Mouse (Mus musculus) midbrain, embryonic 15.5 days (tissue): ENCODE measurements around the gene Atp2b4. TPM values are rescaled to one million over a fixed set of nuclear protein-coding genes. Genes with fewer than 3 reads are reported as not detected.

Experiments
- ATAC-seq: fragments of 200-750 bp; cut with Nextera tagmentation; replicated peaks from 2 replicates; pipeline ENCODE4 v1.8.0; 2017; ENCODE audit warnings: moderate TSS enrichment
- H3K27ac ChIP-seq: fragments of 300-500 bp; sonication (generic); 2 replicates; pipeline ENCODE4 v1.5.1; 2015; ENCODE audit warnings: mild to moderate bottlenecking, inconsistent platforms
- H3K27me3 ChIP-seq: fragments of 300-500 bp; sonication (generic); replicated peaks from 2 replicates; pipeline ENCODE4 v1.6.1; 2015; ENCODE audit warnings: inconsistent platforms
- H3K36me3 ChIP-seq: fragments of 300-500 bp; sonication (generic); replicated peaks from 2 replicates; pipeline ENCODE4 v1.6.1; 2015; ENCODE audit warnings: inconsistent platforms
- H3K4me1 ChIP-seq: fragments of 300-500 bp; sonication (generic); 2 replicates; pipeline ENCODE4 v1.6.1; 2015; ENCODE audit warnings: inconsistent platforms
- H3K4me2 ChIP-seq: fragments of 300-500 bp; sonication (generic); 2 replicates; pipeline ENCODE4 v1.6.1; 2015; ENCODE audit warnings: inconsistent platforms, mild to moderate bottlenecking, moderate library complexity
- H3K4me3 ChIP-seq: fragments of 300-500 bp; sonication (generic); 2 replicates; pipeline ENCODE4 v1.5.1; 2015; ENCODE audit warnings: mild to moderate bottlenecking, inconsistent platforms
- H3K9ac ChIP-seq: fragments of 300-500 bp; sonication (generic); 2 replicates; pipeline ENCODE4 v1.6.1; 2015; ENCODE audit warnings: mild to moderate bottlenecking, inconsistent platforms
- H3K9me3 ChIP-seq: fragments of 300-500 bp; sonication (generic); 2 replicates; pipeline ENCODE4 v1.6.1; 2016; ENCODE audit warnings: inconsistent platforms
- WGBS: fragments of 180-500 bp; shearing (Covaris S2); methylation state at CpG from one replicate; pipeline ENCODE4 v1.1.7; 2015; ENCODE audit warnings: mixed read lengths; 5-methylcytosine and 5-hydroxymethylcytosine counted together
- polyA plus RNA-seq: library from polyadenylated mRNA; unstranded; fragments of >200 nt; fragmentation: Nextera tagmentation; extraction: Ambion mirVana; gene quantifications from 2 replicates; pipeline ENCODE4 v1.2.1, GENCODE M21; 2015

Atp2b4 gene
- polyA plus RNA-seq, 1 experiment from 2014 or later, result 11.6 TPM

DNA sequence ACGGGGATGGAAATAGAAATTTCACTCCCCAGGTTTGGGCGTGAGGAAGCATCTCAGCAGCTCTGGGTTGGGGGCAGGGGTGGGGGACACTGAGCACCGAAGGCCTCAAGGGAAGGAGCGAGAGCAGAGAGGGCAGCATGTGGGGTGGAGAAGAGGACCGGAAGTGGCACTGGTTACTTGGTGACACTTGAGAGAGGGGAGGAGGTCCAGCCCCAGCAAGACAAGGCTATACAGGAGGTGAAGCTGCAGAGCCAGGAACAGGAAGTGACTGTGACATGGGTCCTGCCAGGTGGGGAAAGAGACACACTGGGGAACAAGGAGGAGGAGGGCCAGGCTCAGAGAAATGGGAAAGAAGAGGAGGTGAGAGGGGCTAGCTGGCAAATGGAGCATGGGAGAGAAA lies 20.3 kb upstream of the Atp2b4 start:
- Histone ChIP-seq H3K9me3 (no peaks in the 10 kb centered on the region), H3K36me3 (no peaks in the 10 kb centered on the region), H3K9ac (no peak overlapping the region), H3K27ac (no peak overlapping the region), H3K27me3 (no peaks in the 10 kb centered on the region), H3K4me3 (no peak overlapping the region), H3K4me1 (peaks cover 11% of the 10 kb centered on the region), H3K4me2 (no peak overlapping the region)
- ATAC-seq, result no peak
- 56% methylated on average over 5 of the region's 5 CpGs for WGBS

DNA sequence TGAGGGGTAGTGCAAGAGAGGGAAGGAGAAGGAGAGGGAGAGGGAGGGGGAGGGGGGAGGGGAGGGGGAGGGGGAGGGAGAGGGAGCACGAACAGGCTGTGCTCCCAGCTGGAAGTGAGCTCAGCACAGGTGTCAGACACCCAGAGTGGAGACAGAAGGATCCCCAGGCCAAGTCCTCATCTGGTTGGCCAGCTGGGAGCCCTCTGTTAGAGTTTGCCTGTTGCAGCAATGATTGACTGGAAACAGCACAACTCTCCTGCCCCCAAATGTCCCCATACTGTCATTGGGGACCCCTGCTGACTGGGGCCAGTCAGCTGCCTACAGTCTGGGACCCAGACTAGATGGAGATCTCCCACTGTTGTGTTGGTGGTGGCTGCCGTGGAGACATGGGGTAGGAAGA lies 19.3 kb upstream of the Atp2b4 start:
- H3K27ac ChIP-seq, result no peak overlapping the region
- H3K4me1 ChIP-seq, result peaks cover 2% of the 10 kb centered on the region
- H3K27me3 ChIP-seq, result no peaks in the 10 kb centered on the region
- no peak for ATAC-seq
- H3K4me3 ChIP-seq, result no peak overlapping the region
- no peak overlapping the region for H3K4me2 ChIP-seq
- no peaks in the 10 kb centered on the region for H3K9me3 ChIP-seq
- H3K9ac ChIP-seq, result no peak overlapping the region
- WGBS, result 58% methylated on average over 1 of the region's 2 CpGs
- H3K36me3 ChIP-seq, result no peaks in the 10 kb centered on the region

DNA sequence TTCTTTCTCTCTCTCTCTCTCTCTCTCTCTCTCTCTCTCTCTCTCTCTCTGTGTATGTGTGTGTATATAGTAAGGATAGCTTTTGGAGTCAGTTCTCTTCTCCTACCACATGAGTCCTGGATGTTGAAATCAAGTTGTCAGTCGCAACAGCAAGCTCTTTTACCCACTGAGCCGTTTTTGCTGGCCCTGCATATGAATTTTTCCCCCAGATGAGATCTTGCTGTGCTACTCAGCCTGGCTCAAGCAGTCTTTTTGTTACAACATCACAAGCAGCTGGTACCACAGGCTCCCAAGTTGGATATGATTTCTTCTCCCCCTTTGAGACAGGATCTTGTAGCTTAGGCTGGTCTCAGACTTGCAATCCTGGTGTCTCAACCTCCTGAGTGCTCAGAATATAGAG lies 17.7 kb upstream of the Atp2b4 start:
- no peak overlapping the region for H3K4me3 ChIP-seq
- no peaks in the 10 kb centered on the region for H3K27me3 ChIP-seq
- no peak overlapping the region for H3K27ac ChIP-seq
- no peak overlapping the region for H3K9ac ChIP-seq
- no peak for ATAC-seq
- no peak overlapping the region for H3K4me2 ChIP-seq
- H3K36me3 ChIP-seq, result no peaks in the 10 kb centered on the region
- H3K4me1 ChIP-seq, result no peaks in the 10 kb centered on the region
- no peaks in the 10 kb centered on the region for H3K9me3 ChIP-seq
- 88% methylated on average over 2 of the region's 2 CpGs for WGBS

DNA sequence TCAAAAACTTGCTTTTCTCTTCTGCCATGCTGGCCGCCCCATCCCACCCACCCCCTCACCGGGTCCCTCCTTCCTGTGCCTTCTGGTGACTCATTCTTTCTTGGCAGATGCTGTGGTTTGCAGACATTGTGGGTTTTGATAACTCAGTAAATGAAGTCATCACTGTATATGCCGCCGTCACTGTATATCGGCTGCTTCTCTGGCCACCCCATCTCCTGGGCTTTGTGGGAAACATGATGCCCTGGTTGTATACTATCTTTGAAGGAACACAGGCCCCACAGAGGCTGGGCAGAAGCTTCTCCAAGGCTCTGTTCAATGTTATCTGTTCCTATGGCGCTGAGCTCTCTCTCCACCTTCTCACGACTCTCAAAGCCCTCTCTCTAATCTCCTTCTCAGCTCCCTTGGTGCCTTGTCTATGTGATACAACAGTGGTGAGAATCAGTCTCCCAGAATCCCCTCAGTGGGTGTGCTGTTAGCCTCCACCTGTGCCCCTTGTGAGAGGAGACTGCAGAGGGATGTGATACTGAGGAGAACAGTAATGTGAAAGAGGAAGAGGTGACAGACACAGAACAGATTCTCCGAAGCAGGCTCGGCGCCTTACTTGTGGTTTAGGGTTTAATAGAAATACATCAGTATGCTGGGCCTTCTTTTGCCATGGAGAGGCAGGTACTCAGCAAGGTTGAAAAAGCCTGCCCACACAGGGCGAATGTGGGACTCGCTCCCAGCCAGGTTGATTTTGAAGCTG lies 15.1 kb upstream of the Atp2b4 start:
- Histone ChIP-seq H3K27me3 (no peaks in the 10 kb centered on the region), H3K36me3 (no peaks in the 10 kb centered on the region), H3K27ac (no peak overlapping the region), H3K9me3 (no peaks in the 10 kb centered on the region), H3K4me2 (no peak overlapping the region), H3K9ac (no peak overlapping the region), H3K4me1 (no peaks in the 10 kb centered on the region), H3K4me3 (no peak overlapping the region)
- no peak for ATAC-seq
- 76% methylated on average over 12 of the region's 12 CpGs for WGBS

DNA sequence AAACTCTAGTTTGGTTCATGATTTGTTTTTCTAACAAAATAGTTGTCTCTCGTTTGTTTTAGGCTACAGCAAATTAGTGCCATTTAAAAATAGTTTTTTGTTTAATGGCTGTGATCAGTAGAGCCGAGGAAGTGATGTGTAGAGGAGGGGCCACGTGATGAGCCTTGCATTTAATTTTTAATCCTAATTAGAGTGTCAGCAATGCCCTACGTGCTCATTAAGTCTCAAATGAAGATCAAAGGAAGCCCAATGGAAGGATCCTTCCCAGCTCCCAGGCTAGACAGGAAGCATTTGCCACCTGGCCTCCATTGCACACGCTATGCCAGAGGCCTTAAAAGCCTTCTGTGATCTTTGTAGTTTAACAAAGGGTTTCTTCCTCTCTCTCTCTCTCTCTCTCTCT lies 8.5 kb upstream of the Atp2b4 start:
- H3K27ac ChIP-seq, result no peak overlapping the region
- H3K36me3 ChIP-seq, result no peaks in the 10 kb centered on the region
- no peak overlapping the region for H3K4me3 ChIP-seq
- H3K9me3 ChIP-seq, result no peaks in the 10 kb centered on the region
- H3K27me3 ChIP-seq, result no peaks in the 10 kb centered on the region
- ATAC-seq, result no peak
- H3K4me1 ChIP-seq, result no peaks in the 10 kb centered on the region
- 56% methylated on average over 5 of the region's 5 CpGs for WGBS
- H3K9ac ChIP-seq, result no peak overlapping the region
- H3K4me2 ChIP-seq, result no peak overlapping the region

DNA sequence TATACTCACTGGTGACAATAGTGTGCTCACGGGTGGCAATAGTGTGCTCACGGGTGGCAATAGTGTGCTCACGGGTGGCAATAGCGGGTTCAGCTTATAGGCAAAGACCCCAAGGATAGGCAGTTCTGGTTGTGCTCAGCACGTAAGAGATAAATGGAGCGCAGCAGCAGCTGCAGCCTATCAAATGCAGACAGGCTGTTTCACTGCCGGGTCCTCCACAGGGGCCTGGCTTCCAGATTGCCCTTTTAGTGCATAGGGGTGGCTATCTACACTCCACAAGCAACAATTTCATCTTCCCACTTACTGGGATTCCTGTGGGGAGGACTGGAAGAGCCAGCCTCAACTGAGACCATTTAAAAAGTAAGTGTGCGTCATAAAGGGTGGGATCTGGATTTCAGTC lies 7.2 kb upstream of the Atp2b4 start:
- H3K27ac ChIP-seq, result no peak overlapping the region
- ATAC-seq, result no peak
- H3K4me1 ChIP-seq, result no peaks in the 10 kb centered on the region
- H3K36me3 ChIP-seq, result no peaks in the 10 kb centered on the region
- no peak overlapping the region for H3K4me2 ChIP-seq
- no peak overlapping the region for H3K9ac ChIP-seq
- H3K9me3 ChIP-seq, result no peaks in the 10 kb centered on the region
- H3K4me3 ChIP-seq, result no peak overlapping the region
- no peaks in the 10 kb centered on the region for H3K27me3 ChIP-seq
- WGBS, result 91% methylated on average over 8 of the region's 8 CpGs

DNA sequence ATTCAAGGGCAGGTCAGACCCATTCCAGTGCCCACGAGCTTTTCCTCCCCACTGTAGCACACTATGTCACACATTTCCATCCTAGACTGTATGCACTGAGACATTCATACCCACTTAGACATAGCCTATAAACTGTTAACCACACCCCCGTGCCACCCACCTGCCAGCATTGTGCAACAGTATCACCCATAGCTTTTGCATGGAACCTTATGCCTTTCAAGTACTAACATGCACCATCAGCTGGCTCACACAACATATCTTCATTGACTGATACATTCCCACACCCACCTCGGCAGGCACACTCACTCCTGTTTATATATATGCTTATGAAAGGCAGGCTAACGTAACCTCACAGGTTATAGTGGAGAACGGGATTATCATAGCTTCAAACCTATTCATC lies 902 bp upstream of the Atp2b4 start:
- Histone ChIP-seq H3K36me3 (no peaks in the 10 kb centered on the region), H3K27me3 (0 out of 2 replicates have a peak, but pooled peaks cover 4% of the 10 kb centered on the region), H3K4me3 (no peak overlapping the region), H3K4me1 (peaks cover 33% of the 10 kb centered on the region), H3K27ac (no peak overlapping the region), H3K9me3 (no peaks in the 10 kb centered on the region), H3K9ac (no peak overlapping the region), H3K4me2 (peak overlapping the region; percentile 95; the same call in 1 of the 2 replicates)
- no peak for ATAC-seq
- WGBS, result 69% methylated on average over 5 of the region's 5 CpGs

DNA sequence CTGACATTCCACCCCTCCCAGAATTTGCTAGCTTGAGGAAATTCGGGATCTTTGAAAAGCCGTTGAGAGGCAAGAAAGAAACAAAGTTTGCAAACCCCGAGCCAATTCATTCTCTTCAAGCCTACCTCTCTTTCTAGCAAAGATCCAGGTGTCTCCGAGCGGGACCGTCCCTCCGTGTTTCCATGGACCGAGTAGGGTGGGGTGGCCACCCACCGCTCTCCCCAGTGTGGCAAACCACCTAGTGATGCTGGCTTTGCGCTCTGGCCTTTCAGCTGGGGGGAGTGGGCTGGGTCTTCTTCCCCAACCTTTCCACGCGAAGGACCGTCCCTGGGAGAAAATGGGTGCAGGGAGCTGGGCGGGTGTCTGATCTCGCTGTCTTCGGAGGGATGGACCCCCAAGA lies 329 bp downstream of the Atp2b4 start:
- no peaks in the 10 kb centered on the region for H3K36me3 ChIP-seq
- no peak; the same call in none of the 2 replicates for ATAC-seq
- H3K4me1 ChIP-seq, result peaks cover 33% of the 10 kb centered on the region
- H3K27ac ChIP-seq, result 0 out of 2 replicates have a peak overlapping the region, but pooled peaks have one; percentile 5
- peak overlapping the region; percentile 52 for H3K4me3 ChIP-seq
- peak overlapping the region; percentile 44 for H3K9ac ChIP-seq
- H3K9me3 ChIP-seq, result no peaks in the 10 kb centered on the region
- WGBS, result under 1% methylated on average over 16 of the region's 16 CpGs
- H3K4me2 ChIP-seq, result peak overlapping the region; percentile 95
- H3K27me3 ChIP-seq, result 0 out of 2 replicates have a peak, but pooled peaks cover 4% of the 10 kb centered on the region

DNA sequence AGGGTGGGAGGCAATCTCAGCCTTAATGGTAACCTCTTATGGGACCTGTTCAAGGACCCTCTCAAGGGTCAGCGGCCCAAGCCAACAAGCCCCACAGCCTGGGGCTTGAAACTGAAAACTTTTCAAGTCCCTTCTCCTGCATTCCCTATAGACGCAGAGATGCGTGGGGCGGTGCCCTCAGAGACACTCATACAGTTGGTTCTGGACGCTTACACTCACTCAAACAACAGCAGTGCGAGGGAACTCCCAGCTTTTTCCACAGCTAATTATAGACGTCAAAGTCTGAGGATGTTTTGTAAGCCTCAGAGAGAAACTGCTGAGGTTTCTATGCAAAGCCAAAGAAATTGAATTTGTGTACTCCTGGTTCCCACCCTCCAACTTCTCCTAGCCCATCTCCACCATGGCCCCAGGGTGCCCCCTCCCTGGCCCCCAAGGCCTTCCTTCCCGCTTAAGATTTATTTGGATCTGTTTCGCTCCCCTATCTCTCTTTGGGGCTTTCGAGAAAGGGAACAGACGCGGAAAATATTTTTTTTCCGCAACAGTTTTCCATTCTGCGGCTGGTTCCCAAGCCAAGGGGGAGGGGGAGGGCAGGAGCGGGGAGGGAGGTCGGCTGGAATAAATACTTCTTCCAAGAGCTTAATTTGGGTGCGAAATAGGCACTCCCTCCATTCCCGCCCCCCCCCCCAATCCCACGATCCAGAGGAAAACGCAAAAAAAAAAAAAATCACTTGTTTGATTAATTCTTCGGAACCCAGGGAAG lies 975 bp downstream of the Atp2b4 start:
- Histone ChIP-seq H3K27me3 (0 out of 2 replicates have a peak, but pooled peaks cover 4% of the 10 kb centered on the region), H3K36me3 (no peaks in the 10 kb centered on the region), H3K4me2 (peak overlapping the region; percentile 95), H3K9me3 (no peaks in the 10 kb centered on the region), H3K27ac (no peak overlapping the region), H3K4me3 (peak overlapping the region; percentile 52), H3K9ac (peak overlapping the region; percentile 3; the same call in 1 of the 2 replicates), H3K4me1 (peaks cover 33% of the 10 kb centered on the region)
- WGBS, result 3% methylated on average over 21 of the region's 21 CpGs
- no peak for ATAC-seq

DNA sequence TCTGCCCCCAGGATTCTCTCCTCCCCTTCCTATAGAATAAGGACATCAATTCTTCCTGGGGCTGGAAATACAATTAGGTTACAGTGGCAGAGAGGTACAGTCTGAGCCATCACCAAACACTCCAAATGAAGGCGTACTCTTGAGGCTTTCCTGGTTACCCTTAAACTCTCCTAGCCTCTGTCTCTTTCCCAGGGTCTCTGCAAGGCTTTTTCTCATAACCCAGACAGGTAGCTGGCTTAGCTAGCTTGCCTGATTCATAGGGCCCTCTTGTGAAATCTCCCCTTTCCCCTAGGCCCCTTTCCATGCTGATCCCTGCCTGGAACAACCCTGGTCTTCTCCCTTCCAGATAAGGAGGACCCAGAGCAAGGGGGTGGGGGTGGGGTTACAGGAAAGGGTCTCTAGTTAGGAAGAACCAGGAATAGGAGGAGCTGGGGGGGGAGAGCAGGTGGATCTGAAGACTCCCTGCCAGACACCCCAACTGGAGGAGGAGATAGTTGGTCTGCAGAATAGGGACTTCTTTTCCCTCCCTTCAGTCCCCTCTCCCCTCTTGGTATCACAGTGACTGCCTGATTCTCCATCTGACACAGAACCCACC lies 1.9 kb downstream of the Atp2b4 start:
- Histone ChIP-seq H3K9me3 (no peaks in the 10 kb centered on the region), H3K4me2 (peak overlapping the region; percentile 95), H3K27me3 (0 out of 2 replicates have a peak, but pooled peaks cover 4% of the 10 kb centered on the region), H3K4me3 (peak overlapping the region; percentile 52), H3K4me1 (peaks cover 33% of the 10 kb centered on the region), H3K36me3 (no peaks in the 10 kb centered on the region), H3K27ac (no peak overlapping the region), H3K9ac (peak overlapping the region; percentile 14; the same call in 1 of the 2 replicates)
- no peak for ATAC-seq
- 93% methylated on average over 1 of the region's 1 CpGs for WGBS

DNA sequence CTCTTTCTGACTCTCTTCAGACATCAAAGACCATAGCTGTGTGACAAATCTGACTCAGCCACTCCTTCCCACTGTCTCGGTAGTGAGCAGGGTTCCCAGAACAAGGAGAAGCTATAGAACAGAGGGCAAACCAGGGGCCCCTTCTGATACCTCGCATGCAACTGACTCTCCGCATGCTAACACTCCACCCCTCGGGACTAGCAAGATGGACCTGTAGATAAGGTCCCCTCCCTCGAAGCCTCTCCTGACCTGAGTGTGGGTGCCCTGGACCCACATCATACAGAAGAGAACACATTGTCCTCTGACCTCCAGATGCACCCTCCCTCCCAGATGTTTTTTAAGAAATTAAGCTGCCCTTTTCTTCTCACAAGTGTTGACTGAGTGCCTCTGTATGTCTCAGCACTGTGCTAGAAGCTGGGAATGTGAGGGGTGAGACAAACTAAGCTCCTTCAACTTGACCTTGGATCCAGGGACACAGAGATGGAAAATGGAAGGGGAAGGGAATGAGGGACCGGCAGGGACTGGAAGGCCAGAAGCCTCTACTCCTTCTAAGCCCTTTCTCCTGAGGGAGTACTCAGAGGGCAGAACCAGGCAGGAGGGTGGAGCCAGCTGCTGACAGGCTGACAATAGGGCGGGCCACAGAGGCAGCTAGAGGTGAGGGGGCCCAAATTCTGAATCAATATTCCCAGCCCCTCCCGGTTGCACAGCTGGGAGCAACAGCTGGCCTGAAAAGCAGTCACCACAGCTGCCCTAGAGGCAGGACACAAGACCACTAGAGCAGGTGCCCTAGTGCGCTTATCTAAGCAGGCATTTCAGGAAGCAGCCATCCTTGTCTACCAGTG lies 2.6 kb downstream of the Atp2b4 start:
- no peaks in the 10 kb centered on the region for H3K36me3 ChIP-seq
- no peak overlapping the region for H3K27ac ChIP-seq
- H3K9me3 ChIP-seq, result no peaks in the 10 kb centered on the region
- peak overlapping the region; percentile 95 for H3K4me2 ChIP-seq
- H3K4me1 ChIP-seq, result peaks cover 33% of the 10 kb centered on the region
- H3K4me3 ChIP-seq, result no peak overlapping the region
- WGBS, result 41% methylated on average over 9 of the region's 9 CpGs
- H3K9ac ChIP-seq, result 0 out of 2 replicates have a peak overlapping the region, but pooled peaks have one; percentile 14
- ATAC-seq, result no peak
- H3K27me3 ChIP-seq, result 0 out of 2 replicates have a peak, but pooled peaks cover 4% of the 10 kb centered on the region
